Mouse (Mus musculus) left cerebral cortex, postnatal 25 days (tissue): ENCODE measurements at regions not wholly inside any gene's neighbourhood (a gene's known extent, or its start where the extent isn't known, plus 50 kb on each side); places are given as distances from the start of the nearest gene placed in this dataset.
"Not testable (repeated sequence)": the region's sequence is repeated elsewhere in the genome, so short reads cannot be mapped to it uniquely, and the experiment has no call there.

Experiments used
- DNase-seq, 2 experiments: peaks; one replicate each; pipeline ENCODE4 v3.0.0; 2022; ENCODE audit warnings: low spot score in 2 of 2, mixed read lengths in 1 of 2
- intact Hi-C: fragments of 180-260 bp; cut with DNase I; formaldehyde crosslinking; loops from one replicate; pipeline ENCODE4 v1.15.1; 2025

- intact Hi-C loops: no loop called here
- peak in 1 of 2 experiments; percentile 3 for DNase-seq
These were observed 496.5 kb upstream of the Impg1 start for GRCm38 (mm10) chr9:80961818-80962217.

GRCm38 (mm10) chr9:80942991-80943390 lies 477.7 kb upstream of the Impg1 start:
- peak; percentile 23 to 40 for DNase-seq
- intact Hi-C loops: loop anchor here (5.0 kb wide), 3 partner anchors 611 to 1874 kb away; no protein-coding TSS in a partner anchor

- no peak for DNase-seq
- intact Hi-C loops: loop anchor here (5.0 kb wide), 3 partner anchors 609 to 1876 kb away; no protein-coding TSS in a partner anchor
These were observed 476.1 kb upstream of the Impg1 start for GRCm38 (mm10) chr9:80941424-80941823.

GRCm38 (mm10) chr9:80938238-80938637 lies 473.0 kb upstream of the Impg1 start:
- intact Hi-C loops: no loop called here
- DNase-seq: no peak

GRCm38 (mm10) chr9:80930628-80931027 lies 465.3 kb upstream of the Impg1 start:
- intact Hi-C loops: no loop called here

GRCm38 (mm10) chr9:80920304-80920703 lies 455.0 kb upstream of the Impg1 start:
- intact Hi-C loops: no loop called here
- DNase-seq: no peak

More at GRCm38 (mm10) chr9:80930628-80931027, 465.3 kb upstream of the Impg1 start:
- no peak for DNase-seq

- no peak for DNase-seq
- intact Hi-C loops: no loop called here
These were observed 448.6 kb upstream of the Impg1 start for GRCm38 (mm10) chr9:80913867-80914266.

GRCm38 (mm10) chr9:80912177-80912576 lies 446.9 kb upstream of the Impg1 start:
- intact Hi-C loops: no loop called here
- no peak for DNase-seq

- DNase-seq: no peak
- intact Hi-C loops: loop anchor here (10.0 kb wide), 1 partner anchor 1012 kb away; no protein-coding TSS in a partner anchor
These were observed 401.5 kb upstream of the Impg1 start for GRCm38 (mm10) chr9:80866807-80867206.

GRCm38 (mm10) chr9:80858998-80859397 lies 393.7 kb upstream of the Impg1 start:
- peak in 1 of 2 experiments; percentile 1 for DNase-seq
- intact Hi-C loops: no loop called here

- intact Hi-C loops: no loop called here
- no peak for DNase-seq
These were observed 382.9 kb upstream of the Impg1 start for GRCm38 (mm10) chr9:80848190-80848589.

- DNase-seq: no peak
- intact Hi-C loops: no loop called here
These were observed 367.5 kb upstream of the Impg1 start for GRCm38 (mm10) chr9:80832808-80833207.

GRCm38 (mm10) chr9:80825346-80825745 lies 360.1 kb upstream of the Impg1 start:
- intact Hi-C loops: no loop called here
- DNase-seq: no peak

GRCm38 (mm10) chr9:80820066-80820465 lies 354.8 kb upstream of the Impg1 start:
- DNase-seq: no peak
- intact Hi-C loops: no loop called here

GRCm38 (mm10) chr9:80819070-80819469 lies 353.8 kb upstream of the Impg1 start:
- intact Hi-C loops: no loop called here
- no peak for DNase-seq

- intact Hi-C loops, DNase-seq: not testable (repeated sequence)
These were observed 348.6 kb upstream of the Impg1 start for GRCm38 (mm10) chr9:80813921-80814320.

- no peak for DNase-seq
- intact Hi-C loops: no loop called here
These were observed 326.2 kb upstream of the Impg1 start for GRCm38 (mm10) chr9:80791523-80791922.

- intact Hi-C loops: no loop called here
- DNase-seq: no peak
These were observed 309.3 kb upstream of the Impg1 start for GRCm38 (mm10) chr9:80774541-80774940.

GRCm38 (mm10) chr9:80735806-80736205 lies 270.5 kb upstream of the Impg1 start:
- intact Hi-C loops, DNase-seq: not testable (repeated sequence)

GRCm38 (mm10) chr9:80732971-80733370 lies 267.7 kb upstream of the Impg1 start:
- DNase-seq: no peak
- intact Hi-C loops: no loop called here

GRCm38 (mm10) chr9:80723638-80724037 lies 258.4 kb upstream of the Impg1 start:
- intact Hi-C loops: no loop called here
- no peak for DNase-seq

- intact Hi-C loops: no loop called here
- DNase-seq: no peak
These were observed 253.2 kb upstream of the Impg1 start for GRCm38 (mm10) chr9:80718516-80718915.
